In genomic region chr10:80100982-80101381, GRCm38 (mm10) we compare ENCODE assay signal across 8 mouse cellular contexts. TPM values are rescaled to one million over a fixed set of nuclear protein-coding genes. Genes with fewer than 3 reads are reported as not detected.
A peak's percentile ranks its signal among the peaks of the same experiment; 100 is the strongest.
DNase-seq lines count a peak whose midpoint lies in the region; ATAC-seq and TF ChIP-seq lines count a peak whose summit lies in the region.

No protein-coding gene starts in this region.

- H3K4me1 ChIP-seq in hindbrain, embryonic 13.5 days (replicated peaks): peaks cover 37% of the 10 kb centered on the region
- H3K4me1 ChIP-seq in liver, embryonic 12.5 days: peaks cover 86% of the 10 kb centered on the region

- peak overlapping the region; percentile 92 for H3K4me2 ChIP-seq in hindbrain, embryonic 13.5 days
- peak overlapping the region; percentile 95 for H3K4me2 ChIP-seq in liver, embryonic 12.5 days

- 0 out of 2 replicates have a peak overlapping the region, but pooled peaks have one; percentile 89 for H3K4me3 ChIP-seq in hindbrain, embryonic 13.5 days
- peak overlapping the region; percentile 92 for H3K4me3 ChIP-seq in liver, embryonic 12.5 days
- H3K4me3 ChIP-seq in left cerebral cortex, adult 2 months: no peak overlapping the region

- no peak for TF ChIP-seq CTCF in left cerebral cortex, adult 2 months (IDR thresholded peaks at IDR 0.05)

- H3K9ac ChIP-seq in hindbrain, embryonic 13.5 days: peak overlapping the region; percentile 93
- H3K9ac ChIP-seq in liver, embryonic 12.5 days: peak overlapping the region; percentile 97

- WGBS in hindbrain, embryonic 13.5 days: 66% methylated on average over 11 of the region's 11 CpGs
- 44% methylated on average over 11 of the region's 11 CpGs for WGBS in liver, embryonic 12.5 days (ENCODE audit: insufficient replicate concordance)

- no peaks in the 10 kb centered on the region for H3K27me3 ChIP-seq in hindbrain, embryonic 13.5 days
- H3K27me3 ChIP-seq in liver, embryonic 12.5 days (replicated peaks): no peaks in the 10 kb centered on the region

- intact Hi-C loops in left cerebral cortex, adult 2 months (cut with DNase I): no loop called here

- no peak for ATAC-seq in hindbrain, embryonic 13.5 days (ENCODE audit: low FRiP score)
- ATAC-seq in liver, embryonic 12.5 days: no peak

- no peak overlapping the region for H3K27ac ChIP-seq in hindbrain, embryonic 13.5 days
- H3K27ac ChIP-seq in liver, embryonic 12.5 days: peak overlapping the region; percentile 92
- no peak overlapping the region for H3K27ac ChIP-seq in left cerebral cortex, adult 2 months

- peak; percentile 79 to 88 for DNase-seq in adrenal gland, adult (ENCODE audit: inconsistent age in 2 of 2, low spot score in 1 of 2)
- no peak for DNase-seq in adrenal gland, postnatal 4 days (ENCODE audit: low spot score in 2 of 2)
- DNase-seq in adrenal gland, postnatal 14 days: peak; percentile 89
- no peak for DNase-seq in left cerebral cortex, adult 2 months (ENCODE audit: extremely low spot score in 1 of 2, low spot score in 2 of 2)
- DNase-seq in T-cell, adult 2 months (ENCODE audit: low spot score): no peak
- DNase-seq in right cerebral cortex, postnatal 4 days: no peak

- no peaks in the 10 kb centered on the region for H3K9me3 ChIP-seq in hindbrain, embryonic 13.5 days
- no peaks in the 10 kb centered on the region for H3K9me3 ChIP-seq in liver, embryonic 12.5 days (replicated peaks)

- no peaks in the 10 kb centered on the region; the same call in 1 of the 2 replicates for H3K36me3 ChIP-seq in hindbrain, embryonic 13.5 days
- peaks cover 18% of the 10 kb centered on the region for H3K36me3 ChIP-seq in liver, embryonic 12.5 days

RNA-seq across cellular contexts. Expression of gene Sbno2, which starts 4.4 kb away (rescaled TPM):
- total RNA-seq in adrenal gland, postnatal 4 days (2021): 10 to 100 TPM; 51.7 to 53.2 TPM
- total RNA-seq in adrenal gland, postnatal 14 days (2021): 52.8 and 52.9 TPM in 2 replicates
- polyA plus RNA-seq in hindbrain, embryonic 13.5 days (2015; fragmentation: Nextera tagmentation; extraction: Ambion mirVana): 13.6 and 14.4 TPM in 2 replicates
- 15.0 and 15.4 TPM in 2 replicates for polyA plus RNA-seq in liver, embryonic 12.5 days (2016; fragmentation: Nextera tagmentation; extraction: Ambion mirVana)
- total RNA-seq in left cerebral cortex, adult 2 months (2021): 10 to 100 TPM; 21.4 to 22.1 TPM

RNA-seq across cellular contexts. Expression of gene Stk11, which starts 14.6 kb away (rescaled TPM):
- 100 to 1,000 TPM; 130 to 139 TPM for total RNA-seq in adrenal gland, postnatal 4 days (2021)
- total RNA-seq in adrenal gland, postnatal 14 days (2021): 138 and 147 TPM in 2 replicates
- polyA plus RNA-seq in hindbrain, embryonic 13.5 days (2015; fragmentation: Nextera tagmentation; extraction: Ambion mirVana): 16.3 and 18.2 TPM in 2 replicates
- 18.6 and 19.8 TPM in 2 replicates for polyA plus RNA-seq in liver, embryonic 12.5 days (2016; fragmentation: Nextera tagmentation; extraction: Ambion mirVana)
- 100 to 1,000 TPM; 102 to 106 TPM for total RNA-seq in left cerebral cortex, adult 2 months (2021)

RNA-seq across cellular contexts. Expression of gene Atp5d, which starts 37.5 kb away (rescaled TPM):
- total RNA-seq in adrenal gland, postnatal 4 days (2021): 100 to 1,000 TPM; 401 to 425 TPM
- 920 and 980 TPM in 2 replicates for total RNA-seq in adrenal gland, postnatal 14 days (2021)
- polyA plus RNA-seq in hindbrain, embryonic 13.5 days (2015; fragmentation: Nextera tagmentation; extraction: Ambion mirVana): 434 and 449 TPM in 2 replicates
- polyA plus RNA-seq in liver, embryonic 12.5 days (2016; fragmentation: Nextera tagmentation; extraction: Ambion mirVana): 393 and 419 TPM in 2 replicates
- 100 to 1,000 TPM; 356 to 366 TPM for total RNA-seq in left cerebral cortex, adult 2 months (2021)

RNA-seq across cellular contexts. Expression of gene Cbarp, which starts 39.7 kb away (rescaled TPM):
- 10 to 100 TPM; 49.1 to 72.7 TPM for total RNA-seq in adrenal gland, postnatal 4 days (2021)
- 69.9 and 137 TPM in 2 replicates for total RNA-seq in adrenal gland, postnatal 14 days (2021)
- 57.4 and 59.2 TPM in 2 replicates for polyA plus RNA-seq in hindbrain, embryonic 13.5 days (2015; fragmentation: Nextera tagmentation; extraction: Ambion mirVana)
- polyA plus RNA-seq in liver, embryonic 12.5 days (2016; fragmentation: Nextera tagmentation; extraction: Ambion mirVana): 0.94 and 0.96 TPM in 2 replicates
- total RNA-seq in left cerebral cortex, adult 2 months (2021): 100 to 1,000 TPM; 431 to 456 TPM

RNA-seq across cellular contexts. Expression of gene Midn, which starts 47.1 kb away (rescaled TPM):
- total RNA-seq in adrenal gland, postnatal 4 days (2021): 100 to 1,000 TPM; 113 to 124 TPM
- total RNA-seq in adrenal gland, postnatal 14 days (2021): 114 and 140 TPM in 2 replicates
- polyA plus RNA-seq in hindbrain, embryonic 13.5 days (2015; fragmentation: Nextera tagmentation; extraction: Ambion mirVana): 32.4 and 34.7 TPM in 2 replicates
- 5.7 and 6.3 TPM in 2 replicates for polyA plus RNA-seq in liver, embryonic 12.5 days (2016; fragmentation: Nextera tagmentation; extraction: Ambion mirVana)
- total RNA-seq in left cerebral cortex, adult 2 months (2021): 100 to 1,000 TPM in 1 of 2 experiments, 10 to 100 TPM in 1; 80.7 to 127 TPM

Comparison
In these comparisons a context has a peak if more than half of its experiments do, and no peak if none do; other contexts are left out.
1. DNase-seq: peak in adrenal gland, adult (2 of 2) and adrenal gland, postnatal 14 days (single experiment); none in adrenal gland, postnatal 4 days (0 of 2), left cerebral cortex, adult 2 months (0 of 2), T-cell, adult 2 months (single experiment) and right cerebral cortex, postnatal 4 days (single experiment).